Mouse (Mus musculus) lung, postnatal 0 days (tissue): ENCODE results near the gene Dnaic2. TPM values are rescaled to one million over a fixed set of nuclear protein-coding genes. Genes with fewer than 3 reads are reported as not detected.

Experiments
- ATAC-seq: fragments of 200-750 bp; cut with Nextera tagmentation; 2 replicates; pipeline ENCODE4 v1.8.0; 2017; ENCODE audit warnings: moderate library complexity
- DNase-seq: peaks from one replicate; pipeline ENCODE4 v3.0.0-alpha.2; 2016; ENCODE audit warnings: low spot score
- H3K27ac ChIP-seq: fragments of 300-500 bp; sonication (generic); 2 replicates; pipeline ENCODE4 v1.5.1; 2014; ENCODE audit warnings: antibody characterized with exemption, mild to moderate bottlenecking, low read length, mixed read lengths
- H3K27me3 ChIP-seq: fragments of 300-500 bp; sonication (generic); replicated peaks from 2 replicates; pipeline ENCODE4 v1.6.1; 2014; ENCODE audit warnings: low read length, mixed read lengths; ENCODE audit not compliant: insufficient read depth
- H3K36me3 ChIP-seq: fragments of 300-500 bp; sonication (generic); 2 replicates; pipeline ENCODE4 v1.6.1; 2014; ENCODE audit warnings: low read length, mixed read lengths; ENCODE audit not compliant: insufficient read depth
- H3K4me1 ChIP-seq: fragments of 300-500 bp; sonication (generic); 2 replicates; pipeline ENCODE4 v1.6.1; 2014; ENCODE audit warnings: antibody characterized with exemption, low read depth, low read length, mixed read lengths; ENCODE audit not compliant: insufficient read depth
- H3K4me2 ChIP-seq: fragments of 300-500 bp; sonication (generic); replicated peaks from 2 replicates; pipeline ENCODE4 v1.6.1; 2014; ENCODE audit warnings: low read depth, mild to moderate bottlenecking, low read length, moderate library complexity, mixed read lengths
- H3K4me3 ChIP-seq: fragments of 300-500 bp; sonication (generic); 2 replicates; pipeline ENCODE4 v1.5.1; 2014; ENCODE audit warnings: low read depth, low read length
- H3K9ac ChIP-seq: fragments of 300-500 bp; sonication (generic); replicated peaks from 2 replicates; pipeline ENCODE4 v1.6.1; 2014; ENCODE audit warnings: low read depth, mild to moderate bottlenecking
- H3K9me3 ChIP-seq: fragments of 300-500 bp; sonication (generic); 2 replicates; pipeline ENCODE4 v1.6.1; 2016; ENCODE audit warnings: low read length, mixed read lengths
- CTCF ChIP-seq: IDR thresholded peaks from 2 replicates; pipeline ENCODE4 v1.5.1; 2016; ENCODE audit warnings: antibody characterized with exemption, mild to moderate bottlenecking
- EP300 ChIP-seq: IDR thresholded peaks from 2 replicates; pipeline ENCODE4 v1.6.1; 2016; ENCODE audit warnings: antibody characterized with exemption, mild to moderate bottlenecking, control low read depth
- WGBS: fragments of 180-500 bp; shearing (Covaris S2); extraction: QIAGEN DNeasy Blood & Tissue Kit; methylation state at CpG from one replicate; pipeline ENCODE4 v1.1.7; 2014; 5-methylcytosine and 5-hydroxymethylcytosine counted together
- polyA plus RNA-seq: library from polyadenylated mRNA; unstranded; fragments of >200 nt; fragmentation: Nextera tagmentation; extraction: Ambion mirVana; gene quantifications from 2 replicates; pipeline ENCODE4 v1.2.1, GENCODE M21; 2015

Dnaic2 gene
- polyA plus RNA-seq, 1 experiment from 2014 or later = 6.4 TPM

- 76% methylated on average over 3 of the region's 3 CpGs for WGBS
- no peak overlapping the region for H3K27ac ChIP-seq
- ATAC-seq = no peak
- no peak overlapping the region for H3K4me2 ChIP-seq
- no peaks in the 10 kb centered on the region for H3K36me3 ChIP-seq
- no peak for TF ChIP-seq EP300
- no peak for TF ChIP-seq CTCF
- H3K4me3 ChIP-seq = no peak overlapping the region
- no peak overlapping the region for H3K9ac ChIP-seq
- no peaks in the 10 kb centered on the region for H3K9me3 ChIP-seq
- H3K4me1 ChIP-seq = no peaks in the 10 kb centered on the region
- no peaks in the 10 kb centered on the region for H3K27me3 ChIP-seq
- DNase-seq = no peak
Observed at GRCm38 (mm10) chr11:114711393-114711792, 15.8 kb upstream of the Dnaic2 start.

DNA sequence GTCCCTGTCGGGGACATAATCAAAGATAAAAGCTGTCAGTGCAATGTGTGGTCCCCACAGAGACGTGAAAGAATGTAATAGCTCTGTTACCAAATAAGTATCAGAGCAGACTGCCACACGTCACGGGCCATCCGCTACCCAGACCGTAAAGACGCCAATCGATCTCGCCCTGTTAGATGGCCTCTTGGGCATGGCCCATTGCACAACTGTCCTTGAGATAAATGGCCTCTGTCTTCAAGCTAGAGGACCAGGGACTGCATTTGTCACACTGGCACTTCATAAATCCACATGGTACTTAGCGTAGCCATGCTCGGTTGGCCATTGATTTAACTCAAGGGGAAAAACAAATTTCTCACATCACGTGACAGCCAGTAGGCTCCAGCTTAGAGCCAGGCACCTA lies 15.3 kb upstream of the Dnaic2 start:
- no peak for TF ChIP-seq CTCF
- H3K9ac ChIP-seq = no peak overlapping the region
- no peak overlapping the region for H3K4me3 ChIP-seq
- ATAC-seq (no peak), DNase-seq (no peak)
- no peaks in the 10 kb centered on the region for H3K36me3 ChIP-seq
- no peak overlapping the region for H3K4me2 ChIP-seq
- 64% methylated on average over 12 of the region's 12 CpGs for WGBS
- H3K27me3 ChIP-seq = no peaks in the 10 kb centered on the region
- no peaks in the 10 kb centered on the region for H3K9me3 ChIP-seq
- no peaks in the 10 kb centered on the region for H3K4me1 ChIP-seq
- H3K27ac ChIP-seq = no peak overlapping the region

DNA sequence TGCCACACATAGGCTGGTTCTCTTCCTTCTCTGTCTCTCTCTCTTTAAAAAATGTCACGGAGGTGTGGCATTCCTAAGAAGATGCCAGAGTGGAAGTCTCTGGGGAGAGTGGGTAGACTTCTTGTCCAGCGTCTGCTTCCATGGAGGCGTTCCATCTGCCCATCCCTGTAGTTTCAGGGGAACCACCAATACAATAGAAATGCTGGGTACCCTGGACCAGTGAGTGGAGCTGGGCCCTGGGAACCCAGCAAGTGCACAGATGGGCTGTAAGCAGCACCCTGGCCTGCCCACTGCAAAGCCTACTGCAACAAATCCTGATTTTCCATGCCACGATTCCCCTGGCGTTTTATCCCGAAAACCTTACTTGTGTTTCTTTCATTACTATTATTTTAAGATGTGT lies 12.7 kb upstream of the Dnaic2 start:
- WGBS = 89% methylated on average over 6 of the region's 6 CpGs
- Histone ChIP-seq H3K27me3 (no peaks in the 10 kb centered on the region), H3K27ac (no peak overlapping the region), H3K4me1 (no peaks in the 10 kb centered on the region), H3K4me2 (no peak overlapping the region), H3K4me3 (no peak overlapping the region), H3K9ac (no peak overlapping the region), H3K36me3 (no peaks in the 10 kb centered on the region), H3K9me3 (no peaks in the 10 kb centered on the region)
- TF ChIP-seq EP300 = no peak
- TF ChIP-seq CTCF = no peak
- DNase-seq (no peak), ATAC-seq (no peak)

GRCm38 (mm10) chr11:114715531-114715930 lies 11.7 kb upstream of the Dnaic2 start:
- ATAC-seq (no peak), DNase-seq (no peak)
- Histone ChIP-seq H3K27ac (no peak overlapping the region), H3K4me1 (no peaks in the 10 kb centered on the region), H3K4me2 (no peak overlapping the region), H3K4me3 (no peak overlapping the region), H3K36me3 (no peaks in the 10 kb centered on the region), H3K9ac (no peak overlapping the region), H3K27me3 (no peaks in the 10 kb centered on the region), H3K9me3 (no peaks in the 10 kb centered on the region)
- 59% methylated on average over 7 of the region's 7 CpGs for WGBS
- TF ChIP-seq EP300 (no peak), CTCF (no peak)

- no peak for TF ChIP-seq CTCF
- no peak for TF ChIP-seq EP300
- WGBS = 90% methylated on average over 10 of the region's 10 CpGs
Observed at GRCm38 (mm10) chr11:114720535-114720934, 6.7 kb upstream of the Dnaic2 start.

DNA sequence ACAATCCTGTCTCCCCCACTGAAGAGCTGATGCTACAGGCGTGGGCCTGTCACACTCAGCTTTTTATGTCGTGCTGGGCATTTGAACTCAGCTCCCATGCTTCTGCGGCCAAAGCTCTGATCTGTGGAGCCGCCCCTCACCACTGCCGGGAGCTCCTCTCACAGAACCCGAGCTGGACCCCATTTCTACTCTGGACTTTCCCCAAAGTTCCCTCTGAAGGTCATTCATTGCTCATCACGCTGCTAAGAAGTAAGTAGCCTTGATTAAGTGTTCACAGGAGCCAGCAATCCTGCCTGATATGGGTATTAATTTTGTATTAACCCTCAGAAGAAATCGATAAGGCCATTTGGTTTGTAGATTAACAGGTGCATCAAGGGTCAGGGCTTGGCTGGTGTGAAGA lies 4.8 kb upstream of the Dnaic2 start:
- 79% methylated on average over 8 of the region's 8 CpGs for WGBS
- no peak overlapping the region for H3K4me2 ChIP-seq
- TF ChIP-seq EP300 = no peak
- no peak for TF ChIP-seq CTCF
- H3K9me3 ChIP-seq = no peaks in the 10 kb centered on the region
- no peak overlapping the region for H3K9ac ChIP-seq
- H3K4me3 ChIP-seq = no peak overlapping the region
- no peaks in the 10 kb centered on the region for H3K36me3 ChIP-seq
- H3K4me1 ChIP-seq = no peaks in the 10 kb centered on the region; the same call in 1 of the 2 replicates
- no peak overlapping the region for H3K27ac ChIP-seq
- H3K27me3 ChIP-seq = no peaks in the 10 kb centered on the region
- DNase-seq (no peak), ATAC-seq (no peak)

More at GRCm38 (mm10) chr11:114720535-114720934, 6.7 kb upstream of the Dnaic2 start:
- H3K27me3 ChIP-seq = no peaks in the 10 kb centered on the region
- H3K9me3 ChIP-seq = no peaks in the 10 kb centered on the region
- H3K9ac ChIP-seq = no peak overlapping the region
- no peak for DNase-seq
- H3K36me3 ChIP-seq = no peaks in the 10 kb centered on the region
- no peaks in the 10 kb centered on the region for H3K4me1 ChIP-seq
- no peak overlapping the region for H3K4me3 ChIP-seq
- ATAC-seq = no peak
- H3K27ac ChIP-seq = no peak overlapping the region
- H3K4me2 ChIP-seq = no peak overlapping the region

GRCm38 (mm10) chr11:114723030-114723429 lies 4.2 kb upstream of the Dnaic2 start:
- H3K9me3 ChIP-seq = no peaks in the 10 kb centered on the region
- H3K27ac ChIP-seq = no peak overlapping the region
- H3K27me3 ChIP-seq = no peaks in the 10 kb centered on the region
- H3K36me3 ChIP-seq = no peaks in the 10 kb centered on the region
- DNase-seq (peak; percentile 27), ATAC-seq (peak; percentile 8; the same call in 1 of the 2 replicates)
- H3K9ac ChIP-seq = no peak overlapping the region
- no peak overlapping the region for H3K4me3 ChIP-seq
- WGBS = 68% methylated on average over 13 of the region's 13 CpGs
- no peak overlapping the region for H3K4me2 ChIP-seq
- no peaks in the 10 kb centered on the region; the same call in 1 of the 2 replicates for H3K4me1 ChIP-seq
- TF ChIP-seq EP300 (no peak), CTCF (no peak)
